Mouse (Mus musculus): ENCODE measurements around the gene Urah.

Gene Urah

GRCm38 (mm10) chr7:140834968-140835757, at the start of gene Urah:
TSS of gene Urah (plus strand) at chr7:140835018.
- H3K4me1 ChIP-seq (replicated peaks; ENCODE audit: low read depth, low read length), result peaks cover 53% of the 10 kb centered on the region
- peak within 1 kb of the TSS; percentile 77 for H3K4me3 ChIP-seq (replicated peaks; ENCODE audit: low read length)
- no peaks in the 10 kb centered on the region for H3K27me3 ChIP-seq (ENCODE audit: insufficient read depth, low read length)
- TF ChIP-seq NANOG (IDR thresholded peaks at IDR 0.05; ENCODE audit: borderline replicate concordance, low read length) (no peak), POU5F1 (IDR thresholded peaks at IDR 0.05; ENCODE audit: borderline replicate concordance, low read length) (no peak), CTCF (conservative IDR thresholded peaks at IDR 0.05; ENCODE audit: low read length) (no peak)
- peaks cover 23% of the 10 kb centered on the region for H3K36me3 ChIP-seq (ENCODE audit: insufficient read depth, low read length)
- H3K9me3 ChIP-seq (ENCODE audit: low read length), result no peaks in the 10 kb centered on the region

GRCm38 (mm10) chr7:140787406-140788052, 47.3 kb upstream of the Urah start, which contains the start of gene Syce1:
TSS of gene Syce1 (minus strand) at chr7:140787852.
- peaks cover 21% of the 10 kb centered on the region for H3K9me3 ChIP-seq (ENCODE audit: low read length)
- peaks cover 32% of the 10 kb centered on the region for H3K27me3 ChIP-seq (ENCODE audit: insufficient read depth, low read length)
- H3K36me3 ChIP-seq (ENCODE audit: insufficient read depth, low read length), result no peaks in the 10 kb centered on the region
- TF ChIP-seq NANOG (IDR thresholded peaks at IDR 0.05; ENCODE audit: borderline replicate concordance, low read length) (no peak), POU5F1 (IDR thresholded peaks at IDR 0.05; ENCODE audit: borderline replicate concordance, low read length) (no peak), CTCF (conservative IDR thresholded peaks at IDR 0.05; ENCODE audit: low read length) (no peak)
- H3K4me1 ChIP-seq (replicated peaks; ENCODE audit: low read depth, low read length), result peaks cover 10% of the 10 kb centered on the region; the same call in 1 of the 2 replicates
- peak within 1 kb of the TSS; percentile 76 for H3K4me3 ChIP-seq (replicated peaks; ENCODE audit: low read length)

GRCm38 (mm10) chr7:140788053-140788435, 46.8 kb upstream of the Urah start:
- Histone ChIP-seq H3K27me3 (ENCODE audit: insufficient read depth, low read length) (peaks cover 32% of the 10 kb centered on the region), H3K36me3 (ENCODE audit: insufficient read depth, low read length) (no peaks in the 10 kb centered on the region), H3K4me3 (replicated peaks; ENCODE audit: low read length) (peak overlapping the region; percentile 76; the same call in 1 of the 2 replicates), H3K4me1 (replicated peaks; ENCODE audit: low read depth, low read length) (peaks cover 10% of the 10 kb centered on the region; the same call in 1 of the 2 replicates), H3K9me3 (ENCODE audit: low read length) (peaks cover 21% of the 10 kb centered on the region)
- TF ChIP-seq CTCF (conservative IDR thresholded peaks at IDR 0.05; ENCODE audit: low read length) (no peak), NANOG (IDR thresholded peaks at IDR 0.05; ENCODE audit: borderline replicate concordance, low read length) (no peak), POU5F1 (IDR thresholded peaks at IDR 0.05; ENCODE audit: borderline replicate concordance, low read length) (no peak)

- Histone ChIP-seq H3K4me1 (replicated peaks; ENCODE audit: low read depth, low read length) (no peaks in the 10 kb centered on the region), H3K27me3 (ENCODE audit: insufficient read depth, low read length) (peaks cover 8% of the 10 kb centered on the region), H3K4me3 (replicated peaks; ENCODE audit: low read length) (no peak overlapping the region), H3K9me3 (ENCODE audit: low read length) (peaks cover 5% of the 10 kb centered on the region), H3K36me3 (ENCODE audit: insufficient read depth, low read length) (no peaks in the 10 kb centered on the region)
- TF ChIP-seq NANOG (IDR thresholded peaks at IDR 0.05; ENCODE audit: borderline replicate concordance, low read length) (no peak), POU5F1 (IDR thresholded peaks at IDR 0.05; ENCODE audit: borderline replicate concordance, low read length) (no peak), CTCF (conservative IDR thresholded peaks at IDR 0.05; ENCODE audit: low read length) (no peak)
These were observed 41.3 kb upstream of the Urah start for GRCm38 (mm10) chr7:140793541-140793940.

GRCm38 (mm10) chr7:140797619-140798018, 37.2 kb upstream of the Urah start:
- no peaks in the 10 kb centered on the region for H3K4me1 ChIP-seq (replicated peaks; ENCODE audit: low read depth, low read length)
- no peak overlapping the region for H3K4me3 ChIP-seq (replicated peaks; ENCODE audit: low read length)
- TF ChIP-seq NANOG (IDR thresholded peaks at IDR 0.05; ENCODE audit: borderline replicate concordance, low read length), result no peak
- TF ChIP-seq CTCF (conservative IDR thresholded peaks at IDR 0.05; ENCODE audit: low read length), result no peak
- TF ChIP-seq POU5F1 (IDR thresholded peaks at IDR 0.05; ENCODE audit: borderline replicate concordance, low read length), result no peak
- no peaks in the 10 kb centered on the region for H3K9me3 ChIP-seq (ENCODE audit: low read length)
- H3K36me3 ChIP-seq (ENCODE audit: insufficient read depth, low read length), result no peaks in the 10 kb centered on the region
- no peaks in the 10 kb centered on the region for H3K27me3 ChIP-seq (ENCODE audit: insufficient read depth, low read length)

GRCm38 (mm10) chr7:140798212-140798611, 36.6 kb upstream of the Urah start:
- Histone ChIP-seq H3K9me3 (ENCODE audit: low read length) (no peaks in the 10 kb centered on the region), H3K27me3 (ENCODE audit: insufficient read depth, low read length) (no peaks in the 10 kb centered on the region), H3K36me3 (ENCODE audit: insufficient read depth, low read length) (no peaks in the 10 kb centered on the region), H3K4me1 (replicated peaks; ENCODE audit: low read depth, low read length) (no peaks in the 10 kb centered on the region), H3K4me3 (replicated peaks; ENCODE audit: low read length) (no peak overlapping the region)
- TF ChIP-seq POU5F1 (IDR thresholded peaks at IDR 0.05; ENCODE audit: borderline replicate concordance, low read length) (no peak), CTCF (conservative IDR thresholded peaks at IDR 0.05; ENCODE audit: low read length) (no peak)

GRCm38 (mm10) chr7:140802629-140803028, 32.2 kb upstream of the Urah start:
- no peak for TF ChIP-seq NANOG (IDR thresholded peaks at IDR 0.05; ENCODE audit: borderline replicate concordance, low read length)
- no peak for TF ChIP-seq CTCF (conservative IDR thresholded peaks at IDR 0.05; ENCODE audit: low read length)
- no peak for TF ChIP-seq POU5F1 (IDR thresholded peaks at IDR 0.05; ENCODE audit: borderline replicate concordance, low read length)
- 0 out of 2 replicates have a peak, but pooled peaks cover 2% of the 10 kb centered on the region for H3K36me3 ChIP-seq (ENCODE audit: insufficient read depth, low read length)
- H3K4me1 ChIP-seq (replicated peaks; ENCODE audit: low read depth, low read length), result peaks cover 9% of the 10 kb centered on the region
- H3K4me3 ChIP-seq (replicated peaks; ENCODE audit: low read length), result no peak overlapping the region
- no peaks in the 10 kb centered on the region for H3K9me3 ChIP-seq (ENCODE audit: low read length)
- no peaks in the 10 kb centered on the region for H3K27me3 ChIP-seq (ENCODE audit: insufficient read depth, low read length)

- no peak for TF ChIP-seq NANOG (IDR thresholded peaks at IDR 0.05; ENCODE audit: borderline replicate concordance, low read length)
- TF ChIP-seq CTCF (conservative IDR thresholded peaks at IDR 0.05; ENCODE audit: low read length), result peak; percentile 87
- TF ChIP-seq POU5F1 (IDR thresholded peaks at IDR 0.05; ENCODE audit: borderline replicate concordance, low read length), result no peak
- Histone ChIP-seq H3K4me3 (replicated peaks; ENCODE audit: low read length) (no peak overlapping the region), H3K4me1 (replicated peaks; ENCODE audit: low read depth, low read length) (peaks cover 12% of the 10 kb centered on the region)
These were observed 29.1 kb upstream of the Urah start for GRCm38 (mm10) chr7:140805704-140806103.

More at GRCm38 (mm10) chr7:140805704-140806103, 29.1 kb upstream of the Urah start:
- Histone ChIP-seq H3K9me3 (ENCODE audit: low read length) (no peaks in the 10 kb centered on the region), H3K27me3 (ENCODE audit: insufficient read depth, low read length) (no peaks in the 10 kb centered on the region), H3K36me3 (ENCODE audit: insufficient read depth, low read length) (peaks cover 5% of the 10 kb centered on the region)
